Mouse (Mus musculus): ENCODE results near the gene Trappc3.
"Not testable (repeated sequence)": the region's sequence is repeated elsewhere in the genome, so short reads cannot be mapped to it uniquely, and the experiment has no call there.

Trappc3 gene

GRCm38 (mm10) chr4:126262119-126262807 is at the start of gene Trappc3:
TSS of gene Trappc3 (plus strand) at chr4:126262325.
- peak; percentile 100 for DNase-seq

GRCm38 (mm10) chr4:126217771-126218170 is 44.4 kb upstream of the Trappc3 start:
- peak; percentile 76 for DNase-seq

DNA sequence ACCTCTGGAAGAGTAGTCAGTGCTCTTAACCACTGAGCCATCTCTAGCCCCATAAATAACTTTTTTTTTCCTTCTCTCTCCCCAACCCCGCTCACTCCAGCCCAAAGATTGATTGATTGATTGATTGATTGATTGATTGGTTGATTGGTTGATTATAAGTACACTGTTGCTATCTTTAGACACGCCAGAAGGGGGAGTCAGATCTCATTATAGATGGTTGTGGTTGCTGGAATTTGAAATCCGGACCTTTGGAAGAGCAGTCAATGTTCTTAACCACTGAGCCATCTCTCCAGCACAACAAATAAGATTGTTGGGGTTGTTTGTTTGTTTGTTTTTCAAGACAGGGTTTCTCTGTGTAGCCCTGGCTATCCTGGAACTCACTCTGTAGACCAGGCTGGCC is 42.6 kb upstream of the Trappc3 start:
- not testable (repeated sequence) for DNase-seq

DNA sequence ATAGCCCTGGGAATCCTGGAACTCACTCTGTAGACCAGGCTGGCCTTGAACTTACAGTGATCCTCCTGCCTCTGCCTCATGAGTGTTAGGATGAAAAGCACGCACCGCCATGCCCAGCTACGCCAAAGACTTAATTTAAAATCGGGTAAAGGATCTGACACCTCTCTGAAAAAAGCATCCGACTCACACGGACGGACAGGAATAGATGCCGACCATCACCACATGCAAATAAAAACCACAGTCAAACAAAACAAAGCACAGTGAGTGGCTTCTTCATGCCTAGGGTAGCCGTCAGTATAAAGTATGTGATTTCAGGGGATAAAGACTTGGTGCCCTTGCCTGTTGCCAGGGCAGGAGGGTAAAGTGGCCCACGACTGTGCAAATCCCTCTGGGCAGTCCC is 42.1 kb upstream of the Trappc3 start:
- no peak for DNase-seq

DNA sequence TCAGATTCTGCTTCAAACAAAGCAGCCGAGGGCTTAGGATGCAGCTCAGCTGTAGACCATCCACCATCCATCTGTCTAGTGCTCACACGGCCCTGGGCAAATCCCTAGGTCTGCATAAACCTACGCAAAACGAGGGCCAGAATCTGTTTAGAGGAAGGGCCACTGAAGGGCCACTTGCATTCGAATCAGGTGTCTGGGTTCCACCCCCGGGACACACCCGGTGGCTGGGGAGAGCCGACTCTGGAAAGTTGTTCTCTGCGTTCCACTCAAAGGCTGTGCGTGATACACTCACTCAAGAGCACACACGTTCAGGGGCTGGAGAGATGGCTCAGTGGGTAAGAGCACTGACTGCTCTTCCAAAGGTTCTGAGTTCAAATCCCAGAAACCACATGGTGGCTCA is 39.5 kb upstream of the Trappc3 start:
- no peak for DNase-seq

DNA sequence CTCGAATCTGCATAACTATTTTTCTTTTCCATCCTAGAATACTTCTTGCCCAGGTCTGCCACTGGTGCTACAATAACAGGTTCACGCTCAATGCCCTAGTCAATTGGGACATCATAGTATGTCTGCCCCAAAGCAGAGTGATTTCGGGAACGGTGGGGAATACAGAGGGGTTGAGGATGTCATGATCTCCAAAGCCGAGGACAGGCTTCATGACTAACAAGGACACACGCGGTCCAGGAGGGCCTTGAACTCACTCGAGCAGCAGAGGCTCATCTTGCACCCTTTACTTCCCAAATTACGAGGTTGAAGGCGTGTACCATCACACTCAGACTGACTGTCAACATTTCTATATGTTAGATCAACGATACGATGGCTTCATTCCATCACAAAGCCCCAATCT is 35.5 kb upstream of the Trappc3 start:
- DNase-seq, result no peak

DNA sequence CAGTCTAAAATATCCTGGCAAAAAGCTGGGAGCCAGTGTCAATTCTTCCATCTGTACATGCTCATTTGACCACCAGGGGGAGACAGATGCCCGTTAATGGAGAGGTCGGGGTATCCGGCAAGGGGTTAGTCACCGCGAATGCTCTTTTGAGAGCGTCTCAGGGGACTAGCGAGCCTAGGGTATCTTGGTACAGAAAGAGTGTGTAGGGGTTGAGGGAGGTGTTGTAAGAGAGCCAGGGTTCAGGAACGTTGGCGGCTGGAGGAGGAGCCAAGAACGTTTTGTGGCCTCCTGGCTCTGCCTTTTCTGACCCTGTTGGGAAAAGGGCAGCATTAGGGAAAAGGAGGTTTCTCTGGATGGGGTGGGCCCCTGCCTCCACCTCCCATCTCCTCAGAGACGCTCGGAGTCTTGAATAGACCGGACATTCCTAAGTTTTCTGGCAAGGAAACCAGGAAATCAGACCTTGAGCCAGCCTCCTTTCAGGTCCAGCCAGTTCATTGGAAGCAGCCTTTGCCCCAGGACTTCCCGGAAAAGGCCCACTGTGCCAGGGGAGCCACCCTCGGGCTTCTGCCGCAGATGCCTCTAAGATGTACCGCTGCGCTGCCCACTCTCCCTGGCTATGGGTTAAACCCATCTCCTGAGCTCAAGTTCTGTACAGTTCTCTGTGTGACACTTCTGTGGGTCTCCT is 34.9 kb upstream of the Trappc3 start:
- DNase-seq, result peak; percentile 95

GRCm38 (mm10) chr4:126228144-126228543 is 34.0 kb upstream of the Trappc3 start:
- DNase-seq, result no peak

GRCm38 (mm10) chr4:126229900-126230299 is 32.2 kb upstream of the Trappc3 start:
- DNase-seq, result no peak

- no peak for DNase-seq
Measured at GRCm38 (mm10) chr4:126233676-126234308, 28.3 kb upstream of the Trappc3 start.

DNA sequence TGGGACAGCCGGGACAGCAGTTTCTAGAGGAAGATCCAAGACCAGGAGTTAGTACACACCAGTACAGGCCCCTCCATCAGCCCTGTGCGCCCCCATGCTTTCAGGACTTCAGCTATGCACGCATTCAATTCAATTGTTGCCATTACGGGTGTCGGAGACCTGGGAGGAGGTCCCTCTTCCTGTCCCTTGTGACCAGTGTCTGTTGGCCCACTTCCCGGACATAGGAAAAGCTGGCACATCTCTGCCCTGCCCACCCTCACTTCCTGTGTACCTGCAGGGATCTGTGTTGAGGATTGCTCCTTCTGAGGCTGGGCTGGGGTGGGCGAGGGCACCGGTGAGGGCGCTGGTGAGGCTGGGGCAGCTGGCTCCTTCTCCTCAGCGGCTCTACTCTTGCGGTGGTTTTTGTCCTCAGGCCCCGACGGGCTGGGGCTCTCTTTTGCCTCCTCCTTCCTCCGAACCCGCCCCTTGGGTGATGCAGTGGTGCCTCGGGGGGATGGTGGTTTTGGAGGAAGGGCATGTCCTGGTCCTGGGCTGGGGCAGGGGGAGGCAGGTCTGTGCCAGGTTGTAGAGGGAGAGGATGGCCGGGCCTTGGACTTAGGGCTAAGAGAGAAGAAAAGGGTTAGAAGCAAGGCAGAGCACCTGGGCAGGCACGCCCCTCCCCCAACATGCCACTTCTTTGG is 27.5 kb upstream of the Trappc3 start:
- DNase-seq, result peak; percentile 79

DNA sequence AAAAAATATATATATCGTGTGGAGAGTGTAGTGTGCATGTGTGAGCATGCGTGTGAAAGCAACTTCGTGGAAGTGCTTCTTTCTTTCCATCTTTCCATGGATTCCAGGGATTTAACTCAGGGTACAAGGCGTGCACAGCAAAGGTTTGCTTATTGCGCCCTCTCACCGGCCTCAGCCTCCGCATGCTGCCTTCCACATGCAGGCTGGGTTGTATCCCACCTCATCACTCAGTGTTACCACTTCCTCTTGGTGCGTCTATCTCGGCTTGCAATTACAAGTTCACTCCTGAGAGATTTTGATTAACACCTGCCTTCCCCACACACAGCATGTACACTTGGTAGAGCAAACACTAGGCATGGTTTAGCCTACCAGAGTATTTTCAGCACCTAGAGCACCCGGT is 26.9 kb upstream of the Trappc3 start:
- no peak for DNase-seq

- peak; percentile 87 for DNase-seq
Measured at GRCm38 (mm10) chr4:126236467-126237280, 25.5 kb upstream of the Trappc3 start.

- DNase-seq, result peak; percentile 73
Measured at GRCm38 (mm10) chr4:126237721-126238242, 24.3 kb upstream of the Trappc3 start.

DNA sequence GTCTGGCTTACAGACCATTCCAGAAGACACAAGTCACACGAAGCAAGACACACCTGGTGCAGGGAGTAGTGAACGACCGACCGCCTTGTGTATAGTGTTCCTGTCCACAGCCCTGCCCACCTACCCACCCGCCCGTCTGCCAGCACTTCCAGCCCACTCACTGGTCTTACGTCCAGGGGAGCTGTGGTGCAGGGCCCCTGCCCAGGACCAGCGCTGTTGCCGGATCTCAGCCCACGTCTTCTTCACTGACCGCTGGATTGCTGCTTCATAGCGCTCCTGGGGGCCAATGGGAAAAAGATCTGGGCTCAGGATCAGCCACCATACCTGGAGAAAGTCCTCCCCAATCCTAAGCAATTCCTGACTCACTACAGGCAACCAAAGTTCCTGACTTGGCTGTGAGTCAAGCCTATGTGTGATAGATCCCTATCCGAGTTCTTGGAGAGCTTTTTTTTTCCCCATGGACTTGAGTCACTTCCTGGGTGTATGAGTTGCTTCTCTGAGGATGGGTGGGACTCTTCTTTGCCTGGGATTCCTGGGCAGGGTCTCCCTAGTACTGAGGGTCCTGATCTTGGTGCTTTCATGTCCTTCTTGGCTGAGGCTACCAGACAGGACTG is 22.2 kb upstream of the Trappc3 start:
- DNase-seq, result no peak

GRCm38 (mm10) chr4:126241956-126242355 is 20.2 kb upstream of the Trappc3 start:
- DNase-seq, result no peak

DNA sequence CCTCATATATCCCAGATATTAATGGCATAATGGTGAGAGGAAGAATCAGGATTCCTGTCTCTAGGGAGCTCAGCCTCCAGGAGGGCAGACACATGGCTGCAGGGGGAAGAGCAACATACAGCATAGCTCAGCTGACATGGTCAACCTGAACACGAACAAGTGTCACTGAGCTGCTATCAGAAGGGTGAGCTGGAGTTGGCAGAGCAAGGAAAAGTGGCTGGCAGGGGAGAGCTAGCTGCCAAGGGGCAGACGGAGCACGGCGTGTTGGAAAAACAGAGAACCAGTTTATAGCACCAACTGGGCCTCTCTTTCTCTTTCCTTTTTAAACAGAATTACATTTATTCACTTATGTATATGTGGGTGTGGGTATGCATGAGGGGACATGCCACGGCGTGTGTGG is 19.6 kb upstream of the Trappc3 start:
- no peak for DNase-seq

DNA sequence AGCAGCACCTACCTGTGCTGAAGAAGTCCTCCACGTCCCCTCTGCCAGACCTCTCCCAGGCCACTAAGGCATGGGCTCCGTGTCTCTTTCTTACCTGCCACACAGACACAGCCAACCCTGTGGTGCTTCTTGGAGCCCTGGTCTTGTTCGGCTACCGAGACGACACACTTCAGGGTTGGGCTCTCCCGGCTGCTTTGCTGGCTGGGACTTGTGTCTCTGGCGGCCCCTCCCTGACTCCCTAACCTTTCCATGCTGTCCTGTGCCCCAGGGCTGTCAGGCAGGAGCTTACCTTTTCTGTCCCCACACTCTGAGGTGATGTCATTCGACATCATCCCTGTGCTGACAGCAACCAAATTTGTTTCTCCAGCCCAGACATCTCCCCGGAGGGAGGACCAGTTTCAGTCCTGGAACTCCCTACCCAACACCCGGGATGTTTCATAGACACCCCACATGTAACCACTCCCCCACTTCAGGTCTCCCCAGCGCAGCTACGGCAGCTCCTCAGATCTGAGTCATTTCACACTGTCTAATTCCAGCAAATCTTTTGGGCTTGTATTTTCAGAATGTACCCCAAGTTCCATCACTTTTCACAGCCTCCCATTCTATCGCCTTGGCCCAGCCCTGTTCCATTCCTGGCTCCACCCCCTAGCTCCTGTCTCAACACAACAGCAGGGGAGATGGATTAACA is 15.8 kb upstream of the Trappc3 start:
- no peak for DNase-seq

DNA sequence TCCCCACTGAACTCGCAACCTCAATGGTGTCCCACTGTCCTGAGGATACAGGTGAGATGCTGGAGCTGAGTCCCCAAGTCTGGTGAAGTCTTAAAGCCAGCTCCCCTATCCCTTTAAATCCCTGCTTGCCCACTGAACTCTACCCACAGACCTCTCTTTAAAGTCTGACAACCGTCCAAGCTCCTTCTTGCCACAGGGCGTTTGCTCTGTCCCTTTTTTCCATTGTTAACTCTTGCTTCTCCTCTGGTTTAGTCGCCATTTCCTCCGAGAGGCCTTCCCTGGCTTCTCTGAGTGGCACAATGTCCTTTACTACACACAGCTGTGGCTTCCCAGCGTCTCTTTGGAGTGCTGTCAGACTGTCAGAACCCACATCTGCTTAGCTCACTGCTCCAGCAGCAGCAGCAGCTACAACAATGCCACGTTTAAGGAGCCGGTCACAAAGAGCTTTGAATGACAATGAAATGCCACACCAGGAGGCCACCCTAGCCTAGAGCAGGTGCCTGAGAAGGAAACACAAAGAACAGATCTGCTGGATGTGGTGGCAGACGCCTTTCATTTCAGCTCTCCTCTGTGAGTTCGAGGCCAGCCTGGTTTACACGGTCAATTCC is 13.8 kb upstream of the Trappc3 start:
- no peak for DNase-seq

DNA sequence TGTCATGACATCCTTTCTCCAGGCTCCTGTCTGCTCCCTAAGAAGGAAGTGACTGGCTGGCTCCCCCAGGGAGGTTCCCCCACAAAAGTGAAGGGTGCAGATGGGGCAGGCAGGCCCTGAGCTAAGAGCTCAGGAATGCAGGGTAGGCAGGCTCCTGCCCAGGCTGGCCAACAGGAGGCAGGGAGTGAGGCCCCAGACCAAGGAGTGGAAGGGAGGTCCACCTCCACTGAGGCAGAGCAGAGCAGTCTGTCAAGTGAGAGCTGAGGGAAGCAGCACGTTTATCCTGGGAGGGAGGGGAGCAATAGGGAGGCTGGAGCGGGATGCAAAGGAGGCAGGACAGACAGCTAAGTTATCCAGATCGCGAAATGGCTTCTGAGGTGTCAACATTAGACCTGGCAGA is 11.5 kb upstream of the Trappc3 start:
- no peak for DNase-seq

All from lung, postnatal 36 days (tissue).